ENCODE assay signal across 21 mouse cellular contexts in genomic region chr11:7198006-7198405, GRCm38 (mm10). TPM values are rescaled to one million over a fixed set of nuclear protein-coding genes. Genes with fewer than 3 reads are reported as not detected.
A peak's percentile ranks its signal among the peaks of the same experiment; 100 is the strongest.
DNase-seq lines count a peak whose midpoint lies in the region; ATAC-seq and TF ChIP-seq lines count a peak whose summit lies in the region.
"Had no signal": no experiment of that assay in that cellular context is flagged by ENCODE, and none has a peak within 500 bp of the region (broad histone marks: within the 10 kb centered on the region; RNA-seq: fewer than 3 reads in every experiment).

No protein-coding gene starts in this region.

- intact Hi-C loops in heart, postnatal 36 days (cut with DNase I) = no loop called here

- H3K36me3 ChIP-seq in lung, postnatal 0 days (ENCODE audit: insufficient read depth, low read length) = no peaks in the 10 kb centered on the region
- no peaks in the 10 kb centered on the region for H3K36me3 ChIP-seq in kidney, embryonic 15.5 days
- H3K36me3 ChIP-seq in liver, embryonic 13.5 days = no peaks in the 10 kb centered on the region
- H3K36me3 ChIP-seq: embryonic facial prominence, embryonic 12.5 days had no signal

- no peaks in the 10 kb centered on the region for H3K4me1 ChIP-seq in lung, postnatal 0 days (ENCODE audit: insufficient read depth, low read depth, low read length)
- H3K4me1 ChIP-seq in kidney, embryonic 15.5 days = peaks cover 31% of the 10 kb centered on the region
- 0 out of 2 replicates have a peak, but pooled peaks cover 6% of the 10 kb centered on the region for H3K4me1 ChIP-seq in liver, embryonic 13.5 days (replicated peaks)
- H3K4me1 ChIP-seq: embryonic facial prominence, embryonic 12.5 days had no signal

- no peaks in the 10 kb centered on the region for H3K27me3 ChIP-seq in lung, postnatal 0 days (replicated peaks; ENCODE audit: insufficient read depth, low read length)
- no peaks in the 10 kb centered on the region for H3K27me3 ChIP-seq in kidney, embryonic 15.5 days
- no peaks in the 10 kb centered on the region for H3K27me3 ChIP-seq in liver, embryonic 13.5 days

- H3K4me2 ChIP-seq in lung, postnatal 0 days (replicated peaks; ENCODE audit: low read depth, low read length) = no peak overlapping the region
- peak overlapping the region; percentile 29 for H3K4me2 ChIP-seq in kidney, embryonic 15.5 days
- peak overlapping the region; percentile 41 for H3K4me2 ChIP-seq in liver, embryonic 13.5 days
- H3K4me2 ChIP-seq: embryonic facial prominence, embryonic 12.5 days had no signal

- TF ChIP-seq CTCF in lung, postnatal 0 days (IDR thresholded peaks at IDR 0.05) = no peak

- peak; percentile 87 for DNase-seq in heart, adult 11 months
- DNase-seq in heart, postnatal 36 days = no peak
- DNase-seq in lung, postnatal 0 days (ENCODE audit: low spot score) = no peak
- no peak for DNase-seq in lung, postnatal 36 days
- no peak for DNase-seq in liver, embryonic 13.5 days
- no peak for DNase-seq in embryo, embryonic 10 days (ENCODE audit: low spot score)
- no peak for DNase-seq in adrenal gland, postnatal 36 days
- DNase-seq: adrenal gland, adult 2 months; cerebellum, adult 9-10 months; heart, adult 2 months; heart, postnatal 4 days; left cerebral cortex, postnatal 4 days; thymus, adult 2 months had no signal

- no peak overlapping the region for H3K4me3 ChIP-seq in lung, postnatal 0 days (ENCODE audit: low read depth, low read length)
- H3K4me3 ChIP-seq in kidney, embryonic 15.5 days (replicated peaks) = 0 out of 2 replicates have a peak overlapping the region, but pooled peaks have one; percentile 10
- H3K4me3 ChIP-seq in liver, embryonic 13.5 days (replicated peaks) = peak overlapping the region; percentile 51
- H3K4me3 ChIP-seq: embryonic facial prominence, embryonic 12.5 days; heart, adult 2 months; myocyte had no signal

- H3K9me3 ChIP-seq in lung, postnatal 0 days (ENCODE audit: low read length) = no peaks in the 10 kb centered on the region
- H3K9me3 ChIP-seq in kidney, embryonic 15.5 days (replicated peaks) = no peaks in the 10 kb centered on the region
- no peaks in the 10 kb centered on the region for H3K9me3 ChIP-seq in liver, embryonic 13.5 days (replicated peaks)
- H3K9me3 ChIP-seq: embryonic facial prominence, embryonic 12.5 days had no signal

- WGBS in lung, postnatal 0 days = 86% methylated on average over 19 of the region's 19 CpGs
- WGBS in kidney, embryonic 15.5 days = 85% methylated on average over 19 of the region's 19 CpGs
- 74% methylated on average over 19 of the region's 19 CpGs for WGBS in liver, embryonic 13.5 days (ENCODE audit: insufficient replicate concordance)

- 0 out of 2 replicates have a peak overlapping the region, but pooled peaks have one; percentile 0 for H3K27ac ChIP-seq in lung, postnatal 0 days (ENCODE audit: low read length)
- peak overlapping the region; percentile 84 for H3K27ac ChIP-seq in kidney, embryonic 15.5 days
- H3K27ac ChIP-seq in liver, embryonic 13.5 days = peak overlapping the region; percentile 37; the same call in 1 of the 2 replicates
- H3K27ac ChIP-seq: embryonic facial prominence, embryonic 12.5 days; heart, adult 2 months; macrophage had no signal

- no peak for TF ChIP-seq EP300 in lung, postnatal 0 days (IDR thresholded peaks at IDR 0.05)

- H3K9ac ChIP-seq in lung, postnatal 0 days (replicated peaks; ENCODE audit: low read depth) = no peak overlapping the region
- H3K9ac ChIP-seq in kidney, embryonic 15.5 days = no peak overlapping the region
- H3K9ac ChIP-seq in liver, embryonic 13.5 days = peak overlapping the region; percentile 56
- H3K9ac ChIP-seq: embryonic facial prominence, embryonic 12.5 days had no signal

- ATAC-seq in lung, postnatal 0 days = no peak
- peak; percentile 34 for ATAC-seq in kidney, embryonic 15.5 days (replicated peaks; ENCODE audit: low FRiP score)
- ATAC-seq in liver, embryonic 13.5 days (ENCODE audit: low read depth) = peak; percentile 11
- ATAC-seq: forebrain, embryonic 14.5 days; inflammation-experienced regulatory T-cells, adult 6 months had no signal

RNA-seq across cellular contexts. Expression of gene Igfbp1, which starts 0.4 kb away (rescaled TPM):
- total RNA-seq in heart, postnatal 36 days (2021) = not detected
- polyA plus RNA-seq in lung, postnatal 0 days (2015; fragmentation: Nextera tagmentation; extraction: Ambion mirVana) = 0.23 and 0.69 TPM in 2 replicates
- 5.6 and 8.3 TPM in 2 replicates for polyA plus RNA-seq in kidney, embryonic 15.5 days (2015; fragmentation: Nextera tagmentation; extraction: Ambion mirVana)
- 52.9 and 56.9 TPM in 2 replicates for polyA plus RNA-seq in liver, embryonic 13.5 days (2015; fragmentation: Nextera tagmentation; extraction: Ambion mirVana)
- under 1 TPM in 1 of 2 experiments, not detected in 1; 0.46 TPM for total RNA-seq in adrenal gland, postnatal 36 days (2021)
- total RNA-seq: gastrocnemius, adult 18-20 months; heart, adult 2 months; heart, postnatal 4 days; layer of hippocampus, postnatal 25 days had no signal
- polyA plus RNA-seq: heart, adult 2 months; inflammation-experienced regulatory T-cells, adult 6 months; macrophage; myocyte had no signal

RNA-seq across cellular contexts. Expression of gene Gm11985, which starts 9.6 kb away (rescaled TPM):
- not detected for total RNA-seq in heart, postnatal 36 days (2021)
- polyA plus RNA-seq in lung, postnatal 0 days (2015; fragmentation: Nextera tagmentation; extraction: Ambion mirVana) = not detected in 2 replicates
- not detected in 2 replicates for polyA plus RNA-seq in kidney, embryonic 15.5 days (2015; fragmentation: Nextera tagmentation; extraction: Ambion mirVana)
- polyA plus RNA-seq in liver, embryonic 13.5 days (2015; fragmentation: Nextera tagmentation; extraction: Ambion mirVana) = not detected in 2 replicates
- not detected for total RNA-seq in adrenal gland, postnatal 36 days (2021)
- total RNA-seq: adrenal gland, adult 2 months; gastrocnemius, adult 18-20 months; heart, adult 2 months; heart, postnatal 4 days; layer of hippocampus, postnatal 25 days; left cerebral cortex, postnatal 4 days had no signal
- polyA plus RNA-seq: adrenal gland, adult 2 months; embryonic facial prominence, embryonic 12.5 days; forebrain, embryonic 14.5 days; heart, adult 2 months; inflammation-experienced regulatory T-cells, adult 6 months; macrophage; myocyte; thymus, adult 2 months had no signal

RNA-seq across cellular contexts. Expression of gene Igfbp3, which starts 15.7 kb away (rescaled TPM):
- total RNA-seq in heart, postnatal 36 days (2021) = 10 to 100 TPM; 28.9 to 31.0 TPM
- 23.7 and 45.9 TPM in 2 replicates for polyA plus RNA-seq in lung, postnatal 0 days (2015; fragmentation: Nextera tagmentation; extraction: Ambion mirVana)
- 82.7 and 90.6 TPM in 2 replicates for polyA plus RNA-seq in kidney, embryonic 15.5 days (2015; fragmentation: Nextera tagmentation; extraction: Ambion mirVana)
- polyA plus RNA-seq in liver, embryonic 13.5 days (2015; fragmentation: Nextera tagmentation; extraction: Ambion mirVana) = 22.8 and 24.8 TPM in 2 replicates
- total RNA-seq in adrenal gland, postnatal 36 days (2021) = 10 to 100 TPM; 58.6 to 75.0 TPM
- polyA plus RNA-seq: inflammation-experienced regulatory T-cells, adult 6 months; macrophage had no signal

Comparison
In these comparisons a context has a peak if more than half of its experiments do, and no peak if none do; other contexts are left out.
1. H3K27ac ChIP-seq: peak in every context shown above with its lines; median percentile 84 in kidney, embryonic 15.5 days; 37 in liver, embryonic 13.5 days; 0 in lung, postnatal 0 days.